Mouse (Mus musculus): ENCODE measurements around the gene Cyp2d22. TPM values are rescaled to one million over a fixed set of nuclear protein-coding genes. Genes with fewer than 3 reads are reported as not detected.

The Cyp2d22 gene
- polyA plus RNA-seq, 1 experiment from 2014 or later, result 3.3 TPM

DNA sequence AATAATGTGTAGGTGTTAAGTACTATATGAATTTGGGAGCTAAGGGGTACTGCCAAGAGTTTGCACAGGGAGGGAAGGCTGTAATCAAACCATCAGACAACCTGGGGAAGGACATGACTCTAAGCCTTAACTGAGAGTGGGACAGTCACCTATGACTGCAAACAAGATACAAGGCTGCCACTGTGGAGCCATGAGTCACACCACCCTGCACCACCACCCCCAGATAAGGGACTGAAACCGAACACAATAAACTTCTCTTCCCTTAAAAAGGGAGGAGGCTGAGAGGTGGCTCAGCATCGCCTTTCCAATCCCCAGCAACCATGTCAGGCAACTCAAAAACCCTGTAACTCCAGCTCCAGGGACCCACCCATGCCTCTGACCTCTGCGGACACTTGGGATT is 28.6 kb downstream of the Cyp2d22 start:
- Histone ChIP-seq H3K27ac (ENCODE audit: low read depth, low read length) (no peak overlapping the region), H3K36me3 (ENCODE audit: control insufficient read depth, insufficient read depth, low read length) (peaks cover 23% of the 10 kb centered on the region), H3K4me2 (ENCODE audit: low read length) (no peak overlapping the region), H3K9ac (ENCODE audit: low read depth, low read length) (no peak overlapping the region), H3K9me3 (ENCODE audit: control insufficient read depth, low read length) (no peaks in the 10 kb centered on the region), H3K27me3 (replicated peaks; ENCODE audit: control insufficient read depth, insufficient read depth, low read length) (no peaks in the 10 kb centered on the region), H3K4me3 (ENCODE audit: low read length) (no peak overlapping the region), H3K4me1 (ENCODE audit: control insufficient read depth, insufficient read depth, low read depth, low read length) (peaks cover 34% of the 10 kb centered on the region)
- no peak for ATAC-seq
- 87% methylated on average over 3 of the region's 3 CpGs for WGBS

DNA sequence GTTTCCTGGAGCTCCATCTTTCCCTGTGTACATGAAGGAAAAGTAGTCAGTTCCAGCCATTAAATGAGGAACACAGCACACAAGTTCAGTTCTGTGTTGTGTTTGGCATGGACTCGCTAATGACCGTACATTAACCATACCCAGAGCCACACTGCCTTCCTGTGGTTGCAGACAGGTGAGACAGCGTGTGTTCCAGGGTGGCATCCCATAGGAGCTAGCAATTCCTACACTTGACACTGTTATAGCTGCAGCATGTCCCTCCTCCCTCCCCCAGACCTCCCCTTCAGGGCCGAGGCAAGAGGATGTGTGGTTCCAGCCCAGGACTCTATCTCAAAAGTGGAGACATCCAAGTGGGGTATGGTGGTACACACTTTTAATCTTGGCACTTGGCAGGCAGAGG is 29.7 kb downstream of the Cyp2d22 start:
- no peak for ATAC-seq
- no peak overlapping the region for H3K9ac ChIP-seq (ENCODE audit: low read depth, low read length)
- peaks cover 34% of the 10 kb centered on the region for H3K4me1 ChIP-seq (ENCODE audit: control insufficient read depth, insufficient read depth, low read depth, low read length)
- no peak overlapping the region for H3K27ac ChIP-seq (ENCODE audit: low read depth, low read length)
- H3K4me2 ChIP-seq (ENCODE audit: low read length), result no peak overlapping the region
- H3K27me3 ChIP-seq (replicated peaks; ENCODE audit: control insufficient read depth, insufficient read depth, low read length), result no peaks in the 10 kb centered on the region
- H3K36me3 ChIP-seq (ENCODE audit: control insufficient read depth, insufficient read depth, low read length), result peaks cover 23% of the 10 kb centered on the region
- 92% methylated on average over 4 of the region's 4 CpGs for WGBS
- no peak overlapping the region for H3K4me3 ChIP-seq (ENCODE audit: low read length)
- H3K9me3 ChIP-seq (ENCODE audit: control insufficient read depth, low read length), result no peaks in the 10 kb centered on the region

DNA sequence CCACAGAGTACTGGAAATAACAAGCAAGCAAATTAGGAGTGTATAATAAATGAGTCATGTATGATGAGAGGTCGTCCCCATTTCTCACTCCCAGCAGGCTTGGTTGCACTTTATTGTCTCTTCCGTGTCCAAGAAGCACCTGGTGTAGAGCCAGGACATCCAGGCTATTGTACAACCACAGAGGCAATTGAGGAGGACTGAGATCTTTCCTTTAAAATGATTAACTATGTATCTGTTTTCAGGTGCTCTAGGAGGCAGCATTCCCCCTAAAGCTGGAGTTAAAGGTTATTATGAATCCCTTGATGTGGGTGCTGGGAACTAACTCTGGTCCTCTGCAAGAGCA is 31.1 kb downstream of the Cyp2d22 start:
- H3K4me1 ChIP-seq (ENCODE audit: control insufficient read depth, insufficient read depth, low read depth, low read length), result peaks cover 29% of the 10 kb centered on the region
- WGBS, result 82% methylated on average over 2 of the region's 2 CpGs
- H3K9me3 ChIP-seq (ENCODE audit: control insufficient read depth, low read length), result no peaks in the 10 kb centered on the region
- peaks cover 23% of the 10 kb centered on the region for H3K36me3 ChIP-seq (ENCODE audit: control insufficient read depth, insufficient read depth, low read length)
- H3K27me3 ChIP-seq (replicated peaks; ENCODE audit: control insufficient read depth, insufficient read depth, low read length), result no peaks in the 10 kb centered on the region
- ATAC-seq, result no peak
- no peak overlapping the region for H3K27ac ChIP-seq (ENCODE audit: low read depth, low read length)
- no peak overlapping the region for H3K9ac ChIP-seq (ENCODE audit: low read depth, low read length)
- H3K4me2 ChIP-seq (ENCODE audit: low read length), result no peak overlapping the region
- no peak overlapping the region for H3K4me3 ChIP-seq (ENCODE audit: low read length)

DNA sequence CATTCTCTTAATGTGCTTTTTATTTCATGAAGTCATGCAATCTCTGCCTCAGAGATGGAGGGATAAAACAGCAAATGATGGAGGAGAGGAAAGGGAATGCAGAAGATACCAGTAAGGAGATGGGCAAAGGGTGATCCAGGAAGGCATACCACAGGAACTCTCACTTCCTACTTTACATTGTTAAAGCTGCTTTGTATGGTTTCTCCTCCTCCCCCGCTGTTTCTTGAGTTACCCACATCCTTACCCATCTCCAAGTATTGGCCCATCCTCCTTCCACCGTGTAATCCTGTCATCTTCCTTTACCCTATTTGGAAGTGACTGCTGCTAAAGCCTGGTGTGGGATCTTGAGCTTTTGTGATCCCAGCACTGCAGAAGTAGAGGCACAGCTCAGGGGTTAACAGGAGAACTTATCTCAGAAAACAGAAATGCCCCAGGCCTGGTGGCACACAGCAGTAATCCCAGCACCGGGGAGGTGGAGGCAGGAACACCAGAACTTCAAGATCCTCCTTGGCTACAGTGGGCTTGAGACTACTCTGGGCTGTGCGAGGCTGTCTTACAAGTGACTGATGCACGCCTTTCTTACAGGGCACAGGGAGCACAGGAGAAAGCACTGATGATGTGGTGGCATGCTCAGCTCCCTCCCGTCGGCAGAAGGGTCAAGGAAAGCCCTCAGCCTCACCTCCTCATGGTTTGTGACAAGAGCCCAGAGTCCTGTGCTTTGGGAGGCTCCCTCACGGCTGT is 31.6 kb downstream of the Cyp2d22 start:
- H3K27ac ChIP-seq (ENCODE audit: low read depth, low read length), result no peak overlapping the region
- no peaks in the 10 kb centered on the region for H3K27me3 ChIP-seq (replicated peaks; ENCODE audit: control insufficient read depth, insufficient read depth, low read length)
- no peak overlapping the region for H3K9ac ChIP-seq (ENCODE audit: low read depth, low read length)
- no peak overlapping the region for H3K4me3 ChIP-seq (ENCODE audit: low read length)
- no peak overlapping the region for H3K4me2 ChIP-seq (ENCODE audit: low read length)
- ATAC-seq, result no peak
- H3K36me3 ChIP-seq (ENCODE audit: control insufficient read depth, insufficient read depth, low read length), result peaks cover 23% of the 10 kb centered on the region
- H3K9me3 ChIP-seq (ENCODE audit: control insufficient read depth, low read length), result no peaks in the 10 kb centered on the region
- WGBS, result 87% methylated on average over 8 of the region's 8 CpGs
- peaks cover 29% of the 10 kb centered on the region for H3K4me1 ChIP-seq (ENCODE audit: control insufficient read depth, insufficient read depth, low read depth, low read length)

DNA sequence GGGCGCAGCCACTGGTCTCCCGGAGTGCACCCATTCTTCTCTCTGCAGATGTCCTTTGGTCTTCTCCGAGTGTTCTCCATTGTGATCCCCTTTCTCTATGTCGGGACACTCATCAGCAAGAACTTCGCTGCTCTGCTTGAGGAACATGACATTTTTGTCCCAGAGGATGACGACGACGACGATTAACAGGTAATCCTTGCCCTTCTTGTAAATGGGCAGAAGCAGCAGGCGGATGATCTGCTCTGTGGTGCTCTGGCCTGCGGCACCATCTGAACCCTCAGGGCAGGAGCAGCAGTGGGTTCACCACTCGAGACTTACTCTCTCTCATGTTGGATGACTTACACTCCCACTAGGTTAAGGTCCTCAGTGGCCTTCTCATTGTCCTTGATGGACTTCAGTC is 32.2 kb downstream of the Cyp2d22 start:
- no peak overlapping the region; the same call in 1 of the 2 replicates for H3K4me2 ChIP-seq (ENCODE audit: low read length)
- peaks cover 23% of the 10 kb centered on the region for H3K36me3 ChIP-seq (ENCODE audit: control insufficient read depth, insufficient read depth, low read length)
- WGBS, result 95% methylated on average over 12 of the region's 12 CpGs
- H3K27ac ChIP-seq (ENCODE audit: low read depth, low read length), result no peak overlapping the region
- no peaks in the 10 kb centered on the region for H3K27me3 ChIP-seq (replicated peaks; ENCODE audit: control insufficient read depth, insufficient read depth, low read length)
- H3K9ac ChIP-seq (ENCODE audit: low read depth, low read length), result no peak overlapping the region
- peaks cover 24% of the 10 kb centered on the region for H3K4me1 ChIP-seq (ENCODE audit: control insufficient read depth, insufficient read depth, low read depth, low read length)
- ATAC-seq, result no peak
- H3K9me3 ChIP-seq (ENCODE audit: control insufficient read depth, low read length), result no peaks in the 10 kb centered on the region
- H3K4me3 ChIP-seq (ENCODE audit: low read length), result no peak overlapping the region

DNA sequence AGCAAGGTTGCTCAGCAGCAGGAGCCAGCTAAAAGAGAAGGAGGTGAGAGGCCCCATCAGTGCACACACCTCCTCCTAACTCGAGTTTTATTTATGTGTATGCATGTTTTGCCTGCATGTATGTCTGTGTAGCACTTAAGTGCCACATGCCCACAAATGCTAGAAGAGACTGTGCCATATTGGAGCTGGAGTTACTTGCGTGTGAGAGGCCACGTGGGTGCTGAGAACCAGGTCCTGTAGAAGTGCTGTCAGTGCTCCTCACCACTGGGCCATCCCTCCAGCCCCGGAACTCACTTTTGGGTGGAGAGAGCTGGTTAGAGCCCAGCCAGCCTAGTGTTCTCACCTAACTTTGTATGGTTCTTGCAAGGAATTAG is 32.8 kb downstream of the Cyp2d22 start:
- Histone ChIP-seq H3K4me2 (ENCODE audit: low read length) (peak overlapping the region; percentile 70), H3K27ac (ENCODE audit: low read depth, low read length) (no peak overlapping the region), H3K4me1 (ENCODE audit: control insufficient read depth, insufficient read depth, low read depth, low read length) (peaks cover 19% of the 10 kb centered on the region), H3K27me3 (replicated peaks; ENCODE audit: control insufficient read depth, insufficient read depth, low read length) (no peaks in the 10 kb centered on the region), H3K36me3 (ENCODE audit: control insufficient read depth, insufficient read depth, low read length) (peaks cover 23% of the 10 kb centered on the region), H3K4me3 (ENCODE audit: low read length) (peak overlapping the region; percentile 72), H3K9ac (ENCODE audit: low read depth, low read length) (0 out of 2 replicates have a peak overlapping the region, but pooled peaks have one; percentile 51), H3K9me3 (ENCODE audit: control insufficient read depth, low read length) (no peaks in the 10 kb centered on the region)
- no peak for ATAC-seq
- WGBS, result 90% methylated on average over 4 of the region's 4 CpGs

DNA sequence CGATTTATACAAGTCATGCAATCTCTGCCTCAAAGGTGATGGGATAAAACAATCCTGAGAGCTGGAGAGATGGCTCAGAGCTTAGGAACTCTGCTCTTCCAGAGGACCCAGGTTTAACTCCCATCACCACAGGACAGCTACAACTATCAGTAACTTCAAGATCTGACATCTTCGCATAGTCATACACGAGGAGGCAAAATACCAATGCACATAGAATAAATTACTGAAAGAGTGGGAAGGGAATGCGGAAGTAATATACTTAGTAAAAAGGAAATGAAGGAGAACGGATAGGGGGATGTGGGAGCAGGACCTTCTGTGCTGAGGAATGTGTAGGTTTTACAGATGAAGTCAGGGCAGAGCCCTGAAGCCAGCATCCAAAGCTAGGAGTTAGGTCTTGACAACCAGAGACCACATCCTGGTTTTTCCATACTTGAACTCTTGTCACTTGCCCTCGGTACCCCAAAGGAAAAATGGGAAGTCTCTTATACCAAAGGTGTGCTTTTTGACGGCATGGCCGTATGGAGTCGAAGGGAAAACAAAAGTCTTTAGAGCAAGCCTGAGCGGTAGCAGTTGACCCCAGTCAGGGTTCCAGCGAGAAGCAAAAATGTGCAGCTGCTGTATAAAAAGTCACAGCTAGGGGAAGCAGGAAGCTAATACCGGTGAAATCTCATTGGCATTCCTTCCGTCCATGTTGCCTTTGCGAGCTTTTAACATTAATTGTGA is 33.3 kb downstream of the Cyp2d22 start:
- Histone ChIP-seq H3K9ac (ENCODE audit: low read depth, low read length) (peak overlapping the region; percentile 51), H3K36me3 (ENCODE audit: control insufficient read depth, insufficient read depth, low read length) (peaks cover 23% of the 10 kb centered on the region), H3K27me3 (replicated peaks; ENCODE audit: control insufficient read depth, insufficient read depth, low read length) (no peaks in the 10 kb centered on the region), H3K4me2 (ENCODE audit: low read length) (peak overlapping the region; percentile 70), H3K9me3 (ENCODE audit: control insufficient read depth, low read length) (no peaks in the 10 kb centered on the region), H3K27ac (ENCODE audit: low read depth, low read length) (peak overlapping the region; percentile 91), H3K4me3 (ENCODE audit: low read length) (peak overlapping the region; percentile 72), H3K4me1 (ENCODE audit: control insufficient read depth, insufficient read depth, low read depth, low read length) (peaks cover 14% of the 10 kb centered on the region)
- 59% methylated on average over 14 of the region's 14 CpGs for WGBS
- no peak for ATAC-seq

DNA sequence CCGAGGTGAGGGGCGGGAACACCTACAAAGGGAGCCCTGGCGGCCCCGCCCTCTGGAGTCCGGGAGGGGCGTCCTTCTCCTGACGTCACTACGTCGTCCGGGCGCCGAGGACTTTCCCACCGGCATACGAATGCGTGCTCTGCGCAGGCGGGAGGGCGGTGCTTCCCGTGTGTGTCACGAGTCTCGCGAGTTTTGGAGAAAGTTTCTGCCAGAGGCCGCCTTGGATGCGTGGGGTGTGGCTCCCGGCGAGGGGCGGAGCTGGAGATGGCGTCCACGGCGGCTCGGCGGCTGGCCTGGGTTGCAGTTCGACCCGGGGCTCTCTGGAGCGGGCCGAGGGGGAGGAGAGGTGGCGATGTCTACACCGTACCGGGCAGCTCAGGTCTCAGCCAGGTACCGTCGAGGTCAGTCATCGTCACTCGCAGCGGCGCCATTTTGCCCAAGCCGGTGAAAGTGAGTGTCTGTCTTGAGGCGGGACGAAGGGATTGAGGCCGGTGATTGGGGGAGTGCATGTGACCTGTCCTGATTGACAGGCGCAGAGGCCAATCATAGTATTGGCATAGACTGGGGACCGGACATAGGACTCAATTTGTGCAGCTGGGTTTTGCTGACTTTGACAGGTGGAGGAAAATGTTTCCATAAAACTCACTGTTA is 34.1 kb downstream of the Cyp2d22 start:
- Histone ChIP-seq H3K9me3 (ENCODE audit: control insufficient read depth, low read length) (no peaks in the 10 kb centered on the region), H3K27ac (ENCODE audit: low read depth, low read length) (peak overlapping the region; percentile 91), H3K9ac (ENCODE audit: low read depth, low read length) (peak overlapping the region; percentile 85), H3K4me3 (ENCODE audit: low read length) (peak overlapping the region; percentile 72), H3K36me3 (ENCODE audit: control insufficient read depth, insufficient read depth, low read length) (peaks cover 23% of the 10 kb centered on the region), H3K4me1 (ENCODE audit: control insufficient read depth, insufficient read depth, low read depth, low read length) (peaks cover 15% of the 10 kb centered on the region), H3K4me2 (ENCODE audit: low read length) (peak overlapping the region; percentile 70), H3K27me3 (replicated peaks; ENCODE audit: control insufficient read depth, insufficient read depth, low read length) (peaks cover under 1% of the 10 kb centered on the region; the same call in 1 of the 2 replicates)
- under 1% methylated on average over 45 of the region's 51 CpGs for WGBS
- ATAC-seq, result peak; percentile 98

DNA sequence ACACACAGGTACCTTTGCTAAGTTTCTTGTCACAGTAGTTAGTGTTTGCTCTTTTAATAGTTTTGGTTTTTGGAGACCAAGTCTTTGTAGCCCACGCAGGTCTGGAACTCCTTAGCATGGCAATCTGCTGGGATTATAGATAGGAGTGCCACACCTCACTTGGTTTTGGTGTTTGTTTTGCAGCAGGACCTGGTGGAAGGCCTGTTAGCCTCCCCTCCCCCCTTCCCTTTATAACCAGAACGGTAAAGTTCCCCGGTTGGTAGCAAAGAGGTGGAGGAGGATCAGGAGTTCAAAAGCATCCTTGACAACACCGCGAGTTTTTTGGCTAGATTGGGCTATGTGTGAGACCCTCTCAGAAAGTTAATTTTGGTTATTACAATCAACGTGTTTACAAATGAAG is 35.1 kb downstream of the Cyp2d22 start:
- H3K9me3 ChIP-seq (ENCODE audit: control insufficient read depth, low read length), result no peaks in the 10 kb centered on the region
- H3K4me3 ChIP-seq (ENCODE audit: low read length), result no peak overlapping the region
- H3K9ac ChIP-seq (ENCODE audit: low read depth, low read length), result no peak overlapping the region
- peaks cover 17% of the 10 kb centered on the region for H3K4me1 ChIP-seq (ENCODE audit: control insufficient read depth, insufficient read depth, low read depth, low read length)
- H3K27me3 ChIP-seq (replicated peaks; ENCODE audit: control insufficient read depth, insufficient read depth, low read length), result peaks cover 7% of the 10 kb centered on the region
- H3K36me3 ChIP-seq (ENCODE audit: control insufficient read depth, insufficient read depth, low read length), result peaks cover 19% of the 10 kb centered on the region
- WGBS, result 92% methylated on average over 6 of the region's 6 CpGs
- no peak overlapping the region; the same call in 1 of the 2 replicates for H3K4me2 ChIP-seq (ENCODE audit: low read length)
- no peak overlapping the region for H3K27ac ChIP-seq (ENCODE audit: low read depth, low read length)
- no peak for ATAC-seq

Data from hindbrain, embryonic 16.5 days (tissue).